Comparison of ENCODE assay signal across 8 mouse cellular contexts in genomic region chr11:79182881-79183280, GRCm38 (mm10). TPM values are rescaled to one million over a fixed set of nuclear protein-coding genes. Genes with fewer than 3 reads are reported as not detected.
DNase-seq lines count a peak whose midpoint lies in the region; ATAC-seq and TF ChIP-seq lines count a peak whose summit lies in the region.

No protein-coding gene starts in this region.

- H3K4me1 ChIP-seq in kidney, embryonic 15.5 days, result no peaks in the 10 kb centered on the region

- no peaks in the 10 kb centered on the region for H3K27me3 ChIP-seq in kidney, embryonic 15.5 days

- H3K4me2 ChIP-seq in kidney, embryonic 15.5 days, result no peak overlapping the region

- H3K9ac ChIP-seq in kidney, embryonic 15.5 days, result no peak overlapping the region

- peak; percentile 50 for DNase-seq in gastrocnemius, adult 2 months
- no peak for DNase-seq in gastrocnemius, postnatal 4 days (ENCODE audit: low spot score in 2 of 2)
- peak; percentile 44 to 77 for DNase-seq in frontal cortex, postnatal 10 days (ENCODE audit: low spot score in 2 of 2)
- DNase-seq in left cerebral cortex, adult 18-20 months (ENCODE audit: low spot score in 2 of 2), result peak; percentile 71 to 83
- peak; percentile 40 for DNase-seq in right cerebral cortex, postnatal 14 days
- DNase-seq in cerebellum, postnatal 25 days, result no peak
- DNase-seq in B cell, adult 2 months, result no peak

- no peak for TF ChIP-seq CTCF in gastrocnemius, adult 2 months (IDR thresholded peaks at IDR 0.05)

- intact Hi-C loops in gastrocnemius, adult 2 months (cut with DNase I), result no loop called here

- no peaks in the 10 kb centered on the region for H3K36me3 ChIP-seq in kidney, embryonic 15.5 days

- H3K27ac ChIP-seq in gastrocnemius, adult 2 months, result no peak overlapping the region
- no peak overlapping the region for H3K27ac ChIP-seq in kidney, embryonic 15.5 days

- ATAC-seq in kidney, embryonic 15.5 days (replicated peaks; ENCODE audit: low FRiP score), result no peak

- H3K9me3 ChIP-seq in kidney, embryonic 15.5 days (replicated peaks), result no peaks in the 10 kb centered on the region

- H3K4me3 ChIP-seq in gastrocnemius, adult 2 months, result no peak overlapping the region
- no peak overlapping the region for H3K4me3 ChIP-seq in kidney, embryonic 15.5 days (replicated peaks)

- 62% methylated on average over 12 of the region's 12 CpGs for WGBS in kidney, embryonic 15.5 days

RNA-seq across cellular contexts. Expression of gene Ksr1, which starts 36.7 kb away (rescaled TPM):
- total RNA-seq in gastrocnemius, adult 2 months (2021), result 10 to 100 TPM; 92.9 to 98.3 TPM
- 100 to 1,000 TPM; 120 to 144 TPM for total RNA-seq in gastrocnemius, postnatal 4 days (2021)
- total RNA-seq in left cerebral cortex, adult 18-20 months (2021), result 10 to 100 TPM; 49.8 to 50.3 TPM
- 2.6 and 3.3 TPM in 2 replicates for polyA plus RNA-seq in kidney, embryonic 15.5 days (2015; fragmentation: Nextera tagmentation; extraction: Ambion mirVana)

Comparison
In these comparisons a context has a peak if more than half of its experiments do, and no peak if none do; other contexts are left out.
1. DNase-seq: peak in gastrocnemius, adult 2 months (single experiment), frontal cortex, postnatal 10 days (2 of 2), left cerebral cortex, adult 18-20 months (2 of 2) and right cerebral cortex, postnatal 14 days (single experiment); none in gastrocnemius, postnatal 4 days (0 of 2), cerebellum, postnatal 25 days (0 of 2) and B cell, adult 2 months (0 of 2).